Mouse (Mus musculus): ENCODE results near the gene Rmnd1.

The Rmnd1 gene

DNA sequence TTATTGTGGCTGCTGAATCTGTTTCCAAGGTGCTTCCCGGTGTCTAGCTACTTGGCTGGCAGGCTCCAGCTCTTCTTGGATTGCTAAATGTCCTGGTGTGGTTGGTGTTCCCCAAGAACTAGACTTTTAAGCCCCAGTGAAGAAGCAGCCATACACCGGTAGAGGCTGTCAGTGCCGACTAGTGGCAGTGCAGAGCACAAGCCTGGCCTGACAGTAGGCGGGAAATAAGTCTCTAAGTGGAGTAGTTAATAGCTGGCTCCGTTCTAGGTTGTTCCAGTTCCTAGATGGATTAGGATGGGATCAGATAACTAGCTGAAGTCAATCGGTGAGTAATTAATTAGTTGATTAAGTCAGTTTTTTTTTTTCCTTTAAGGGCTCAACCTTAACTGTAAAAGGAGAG is 40.3 kb downstream of the Rmnd1 start:
- CTCF ChIA-PET = interaction anchor here (0.6 kb wide), 1 partner anchor 803 kb away, joined by 7 read pairs; no protein-coding TSS in a partner anchor

DNA sequence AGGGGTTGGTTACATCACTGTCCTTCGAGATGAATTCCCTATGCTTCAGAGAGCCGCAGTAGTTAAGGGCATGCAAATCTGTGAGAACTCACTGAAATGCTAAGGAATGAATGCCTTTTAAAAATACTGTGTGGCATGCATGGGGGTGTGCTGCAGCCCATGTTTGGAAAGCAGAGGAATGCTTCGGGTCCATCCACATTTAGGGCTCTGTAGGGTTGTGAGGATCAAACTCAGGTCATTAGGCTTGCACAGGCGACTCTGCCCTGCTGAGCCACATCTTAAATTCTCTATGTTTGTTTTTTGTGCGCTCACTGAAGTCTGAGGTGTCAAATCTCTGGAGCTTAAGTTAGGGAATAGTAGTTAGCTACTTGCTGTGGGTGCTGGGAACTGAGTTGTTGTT is 41.1 kb downstream of the Rmnd1 start:
- CTCF ChIA-PET = interaction anchor here (0.6 kb wide), 2 partner anchors 49 to 804 kb away, joined by 3 to 7 read pairs; no protein-coding TSS in a partner anchor

DNA sequence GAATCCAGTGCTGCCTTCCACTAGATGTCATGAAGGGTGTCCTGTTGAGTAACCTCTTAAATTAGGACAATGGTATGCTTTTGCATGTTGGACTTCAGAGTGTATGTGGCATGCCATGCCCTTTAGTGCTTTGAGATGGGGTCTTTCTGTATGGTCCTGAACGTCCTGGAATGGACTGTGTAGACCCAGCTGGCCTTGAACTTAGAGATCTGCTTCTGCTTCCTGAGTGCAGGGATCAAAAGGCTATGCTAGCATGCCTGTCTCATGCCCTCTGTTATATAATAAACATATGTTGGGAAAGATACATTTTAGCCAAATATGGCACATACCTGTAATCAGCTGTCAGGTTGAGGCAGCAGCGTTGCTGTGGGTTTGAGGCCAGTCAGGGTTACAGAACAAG is 41.6 kb downstream of the Rmnd1 start:
- CTCF ChIA-PET = interaction anchor here (0.6 kb wide), 1 partner anchor 49 kb away, joined by 3 read pairs; no protein-coding TSS in a partner anchor

DNA sequence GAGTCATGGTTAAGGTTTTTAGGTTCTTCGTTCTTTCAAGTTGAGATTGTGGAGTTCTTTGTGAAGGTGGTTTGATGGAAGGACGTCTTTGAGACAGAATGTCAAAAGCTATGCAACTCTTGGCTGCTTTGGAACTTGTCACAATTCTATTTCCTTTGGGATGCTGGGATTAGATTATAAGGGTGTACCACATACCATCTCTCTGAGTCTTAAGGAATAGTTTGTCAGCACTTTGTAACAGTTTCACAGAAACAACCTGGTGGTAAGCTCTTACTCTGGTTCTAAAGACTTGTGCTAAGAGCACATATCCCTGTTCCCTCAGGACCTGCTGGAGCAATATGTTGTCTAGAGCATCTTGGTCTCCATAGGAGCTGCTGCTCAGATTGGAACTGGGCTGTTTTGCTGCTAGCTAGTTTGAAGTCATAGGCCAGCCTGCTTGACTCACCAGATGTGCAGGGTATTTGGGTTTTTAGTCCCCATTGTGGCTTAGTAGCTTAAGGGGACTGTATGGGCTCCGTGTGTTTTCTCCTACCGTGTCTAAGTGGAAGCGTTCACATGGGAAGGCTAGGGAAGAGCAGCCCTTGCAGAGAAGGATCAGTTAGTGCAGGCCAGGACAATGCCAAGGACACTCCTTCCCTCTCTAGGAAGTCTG is 42.6 kb downstream of the Rmnd1 start:
- CTCF ChIA-PET = no interaction called here

DNA sequence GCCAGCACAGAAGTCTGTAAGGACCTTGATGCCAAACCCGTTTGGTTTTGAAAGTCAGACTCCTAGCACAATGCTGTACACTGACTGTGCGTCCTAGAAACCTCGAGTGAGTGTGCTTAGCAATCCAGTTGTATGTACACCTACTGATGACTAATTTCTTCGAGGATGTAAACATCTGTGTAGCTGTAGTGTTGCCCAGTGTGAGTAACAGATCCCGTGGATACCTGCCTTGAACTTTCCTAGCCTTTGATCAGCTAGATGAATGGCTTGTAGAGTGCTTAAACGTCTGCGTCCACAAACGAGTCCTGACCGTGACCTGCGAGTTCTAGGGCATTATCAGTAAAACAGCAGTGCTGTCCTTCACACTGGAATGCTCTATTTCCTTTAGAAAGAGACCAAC is 43.2 kb downstream of the Rmnd1 start:
- CTCF ChIA-PET = no interaction called here

DNA sequence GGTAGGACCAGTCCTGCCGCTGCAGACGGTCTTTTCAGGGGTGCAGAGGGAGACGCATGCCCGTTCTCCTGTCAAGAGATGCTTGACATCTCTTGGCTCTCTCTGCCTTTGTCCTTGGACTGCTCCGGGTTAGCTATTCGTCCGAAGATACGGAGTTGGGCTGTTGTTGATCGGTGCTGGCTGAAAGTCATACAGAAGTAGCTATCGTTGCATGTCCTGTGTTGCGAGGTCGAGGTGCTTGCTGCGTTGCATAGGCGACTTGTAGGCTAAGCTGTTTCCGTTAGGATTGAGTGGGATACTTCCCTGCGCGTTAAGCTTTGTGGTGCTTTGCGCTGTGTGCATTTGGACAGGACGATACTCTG is 43.8 kb downstream of the Rmnd1 start:
- CTCF ChIA-PET = interaction anchor here (0.6 kb wide), 1 partner anchor 48 kb away, joined by 4 read pairs; no protein-coding TSS in a partner anchor

DNA sequence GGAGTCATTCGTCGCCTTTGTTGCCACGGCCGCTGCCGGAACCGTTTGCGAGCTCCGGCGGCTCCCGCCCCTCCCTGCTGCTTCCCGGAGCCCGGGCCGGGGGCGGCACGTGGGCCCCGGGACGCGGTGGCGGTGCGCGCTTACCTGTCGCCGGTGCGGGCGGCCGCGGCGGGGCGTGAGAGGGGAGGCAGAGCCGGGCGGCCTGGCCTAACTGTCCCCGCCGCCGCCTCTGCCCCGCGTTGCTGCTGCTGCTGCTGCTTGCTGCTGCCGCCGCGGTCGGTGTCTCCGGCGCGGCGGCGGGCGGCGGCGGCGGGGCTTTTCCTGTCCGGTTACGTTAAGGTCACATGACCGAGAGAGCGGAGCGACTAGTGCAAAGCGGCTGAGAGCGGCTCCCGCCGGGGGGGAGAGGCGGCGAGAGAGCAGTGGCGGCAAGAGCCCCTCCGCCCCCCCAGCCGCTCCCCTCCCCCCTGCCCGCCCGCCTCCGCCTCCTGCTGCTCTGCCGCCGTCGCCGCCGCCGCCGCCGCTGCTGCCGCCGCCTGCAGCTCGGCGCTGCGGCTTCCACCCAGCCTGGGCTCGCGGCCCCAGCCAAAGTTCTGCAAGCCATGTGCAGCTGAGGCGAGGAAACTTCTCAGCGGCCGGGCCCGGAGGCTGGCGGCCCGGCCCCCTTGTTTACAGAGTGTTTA is 44.3 kb downstream of the Rmnd1 start, which contains the start of gene Zbtb2:
Gene Zbtb2, minus strand, starts transcription at position 408 of the 683 bp plus-strand sequence.
- CTCF ChIA-PET = interaction anchor here (0.6 kb wide), 1 partner anchor 47 kb away, joined by 4 read pairs; no protein-coding TSS in a partner anchor

DNA sequence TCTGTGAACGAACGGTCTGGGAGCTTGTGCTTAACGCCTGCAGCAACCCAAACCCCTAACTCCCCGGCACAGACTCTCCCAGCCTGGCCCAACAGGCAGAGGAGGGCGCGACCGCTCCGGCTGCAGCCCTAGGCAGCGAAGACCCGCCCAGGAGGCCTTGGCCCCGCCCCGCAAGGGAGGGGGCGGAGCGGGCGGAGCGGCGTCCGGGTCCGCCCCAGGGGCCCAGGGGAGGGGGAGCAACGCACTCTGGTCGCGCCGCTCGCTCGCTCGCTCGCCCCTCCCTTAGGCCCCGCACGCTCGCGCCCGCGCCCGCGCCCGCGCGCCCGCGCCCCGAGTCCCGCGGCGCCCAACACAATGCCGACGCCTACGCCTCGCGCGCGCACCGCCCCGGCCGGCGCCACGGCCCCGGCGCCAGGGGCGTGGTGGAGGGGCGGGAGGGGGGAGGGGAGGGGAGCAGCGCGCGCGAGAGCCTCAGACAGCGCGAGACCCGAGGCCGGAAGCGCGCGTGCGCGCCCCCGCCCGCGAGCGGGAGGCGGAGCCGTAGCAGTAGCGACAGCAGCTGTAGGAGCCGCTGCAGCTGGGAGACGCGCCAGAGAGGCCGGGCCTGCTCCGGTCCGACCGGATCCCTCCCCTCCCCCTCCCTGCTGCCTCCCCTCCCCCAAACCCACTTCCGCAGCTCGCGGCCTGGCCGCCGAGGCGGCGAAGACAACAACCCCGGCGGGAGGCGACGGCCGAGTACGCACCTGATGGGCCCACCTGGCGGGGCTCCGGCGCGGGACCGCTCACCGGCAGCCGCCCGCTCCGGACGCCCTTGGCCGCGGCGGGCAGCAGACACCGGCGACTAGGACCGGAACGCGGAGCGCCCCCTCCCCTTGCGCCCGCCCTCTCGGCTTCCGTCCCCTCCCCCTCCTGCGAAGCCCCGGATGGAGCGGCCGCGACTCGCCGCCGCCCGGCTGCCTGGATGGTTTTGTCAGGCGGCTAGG is 45.3 kb downstream of the Rmnd1 start:
- CTCF ChIA-PET = interaction anchor here (0.6 kb wide), 1 partner anchor 27 kb away, joined by 3 read pairs; no protein-coding TSS in a partner anchor

DNA sequence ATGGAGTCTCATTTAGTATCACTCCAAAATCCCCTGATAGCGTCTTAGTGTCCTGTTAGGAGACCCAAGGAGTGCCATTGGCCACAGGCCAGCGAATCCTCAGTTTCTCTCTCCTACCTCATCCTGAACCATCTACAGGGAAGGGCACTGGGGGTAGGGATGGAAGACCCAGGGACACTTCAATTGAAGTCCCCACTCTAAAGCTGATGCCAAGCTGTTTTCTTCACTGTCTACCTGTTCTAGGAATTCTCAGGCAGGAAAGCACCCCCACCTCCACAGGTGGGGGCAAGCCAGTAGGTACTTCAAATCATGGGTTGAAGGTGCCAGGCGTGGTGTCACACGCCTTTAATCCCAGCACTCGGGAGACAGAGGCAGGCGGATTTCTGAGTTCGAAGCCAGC is 47.9 kb downstream of the Rmnd1 start:
- CTCF ChIA-PET = no interaction called here

DNA sequence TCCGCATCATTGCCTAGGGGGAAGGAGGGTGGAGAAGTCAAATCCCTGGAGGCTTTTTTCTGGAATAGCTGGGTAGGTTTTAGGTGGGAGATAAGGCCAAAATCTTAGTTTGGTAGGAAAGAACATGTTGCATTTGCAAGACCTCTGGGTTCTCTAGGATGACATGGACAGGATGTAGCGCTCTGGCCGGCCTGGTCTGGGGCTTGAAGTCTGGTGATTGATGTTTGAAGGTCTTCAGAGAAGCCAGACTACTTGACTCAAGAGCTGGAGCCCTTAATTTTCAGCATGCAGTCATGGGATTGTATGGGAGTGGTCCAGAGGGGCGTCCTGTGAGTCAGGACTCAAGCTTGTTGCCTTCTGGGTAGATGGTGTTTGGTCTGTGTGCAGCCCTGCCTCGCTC is 51.4 kb downstream of the Rmnd1 start:
- CTCF ChIA-PET = interaction anchor here (1.5 kb wide), 1 partner anchor 9 kb away, joined by 3 read pairs; no protein-coding TSS in a partner anchor

DNA sequence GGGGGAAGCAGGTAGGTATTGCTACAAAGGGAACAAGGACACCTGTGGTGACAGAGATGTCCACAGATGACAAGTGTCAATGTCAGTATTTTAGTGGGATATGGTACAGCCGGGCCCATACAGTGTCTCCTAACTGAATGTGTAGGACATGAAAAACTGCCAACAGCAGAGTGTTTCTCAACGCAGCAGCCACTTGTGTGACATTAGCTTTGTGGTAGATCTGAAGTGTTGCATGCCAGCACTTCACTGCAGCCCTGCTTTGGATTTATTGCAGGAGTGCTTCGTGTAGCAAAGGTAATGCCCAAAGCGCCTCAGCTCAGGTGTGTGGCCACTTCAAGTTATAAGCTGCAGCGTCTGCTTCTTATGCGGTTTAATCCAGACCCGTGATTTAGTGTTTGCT is 55.3 kb downstream of the Rmnd1 start:
- CTCF ChIA-PET = no interaction called here

DNA sequence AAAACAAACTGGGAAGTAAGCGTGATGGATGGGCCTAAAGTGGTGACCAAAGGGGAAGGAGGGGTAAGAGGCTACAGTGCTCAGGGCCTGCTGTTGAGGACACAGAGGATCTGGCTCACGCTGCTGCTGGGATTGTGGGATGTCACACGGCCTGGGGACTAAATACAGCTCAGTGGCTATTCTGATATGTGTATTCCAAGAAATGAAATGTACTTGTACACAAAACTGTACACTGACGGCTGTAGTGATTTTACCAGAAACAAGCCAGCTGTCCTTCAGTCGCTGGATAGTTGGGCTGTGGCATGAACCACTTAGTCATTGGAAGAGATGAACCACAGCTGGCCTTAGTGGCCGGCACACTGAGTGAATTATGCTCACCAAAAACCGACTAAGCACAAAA is 55.7 kb downstream of the Rmnd1 start:
- CTCF ChIA-PET = no interaction called here

DNA sequence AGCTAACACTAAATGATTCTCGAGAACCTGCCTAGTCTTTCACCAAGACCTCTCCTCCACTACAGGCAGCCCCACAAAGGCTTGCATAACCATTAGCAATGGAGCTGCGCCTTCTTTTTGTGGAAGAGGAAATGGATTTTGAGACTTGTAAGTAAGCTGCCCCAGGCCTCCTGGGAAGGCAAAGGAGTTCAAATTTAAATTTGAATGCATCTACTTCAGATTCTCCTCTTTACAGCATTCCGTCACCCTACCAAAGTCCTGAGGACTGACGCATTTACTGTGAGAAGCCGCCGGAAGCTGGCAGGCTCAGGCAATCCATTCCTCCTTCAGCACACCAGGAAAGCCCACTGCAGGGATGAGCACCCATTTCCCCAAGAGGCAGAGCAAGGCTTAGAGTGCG is 56.9 kb downstream of the Rmnd1 start:
- CTCF ChIA-PET = no interaction called here

DNA sequence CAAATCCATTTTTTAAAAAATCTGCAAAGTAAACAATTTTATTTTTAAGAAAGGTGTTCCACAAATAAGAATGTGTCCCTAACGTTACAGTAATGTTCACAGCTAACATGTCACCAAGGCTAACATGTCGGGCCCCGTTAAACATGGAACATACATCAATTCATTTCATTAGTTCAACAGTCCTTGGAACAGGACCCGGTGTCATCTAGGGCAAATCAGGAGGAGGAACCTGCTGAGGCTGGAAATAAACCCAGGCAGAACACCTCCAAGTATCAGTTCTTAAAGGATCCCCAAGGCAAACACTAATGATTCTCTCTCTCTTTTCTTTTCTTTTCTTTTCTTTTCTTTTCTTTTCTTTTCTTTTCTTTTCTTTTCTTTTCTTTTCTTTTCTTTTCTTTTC is 57.5 kb downstream of the Rmnd1 start:
- CTCF ChIA-PET = no interaction called here

DNA sequence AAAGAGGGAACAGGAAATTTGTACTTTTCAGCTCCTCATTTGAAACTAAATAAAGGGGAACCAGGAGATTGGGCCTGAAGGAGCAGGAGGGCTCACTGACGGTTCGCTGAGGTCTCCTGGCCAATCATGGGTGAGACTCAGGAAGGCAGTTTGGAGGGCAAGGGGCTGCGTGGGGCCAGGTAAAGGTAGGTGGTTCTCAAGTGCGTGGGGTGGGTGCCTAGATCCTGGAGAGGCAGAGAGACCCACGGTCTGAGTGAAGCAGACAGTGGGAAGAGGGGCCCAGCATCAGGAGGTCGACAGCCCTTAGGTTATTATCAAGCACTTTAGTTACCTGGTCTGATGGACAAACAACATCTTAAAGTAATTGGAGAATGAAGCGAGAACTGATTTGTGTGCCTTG is 57.9 kb downstream of the Rmnd1 start:
- CTCF ChIA-PET = interaction anchor here (0.6 kb wide), 1 partner anchor 862 kb away, joined by 3 read pairs; no protein-coding TSS in a partner anchor

DNA sequence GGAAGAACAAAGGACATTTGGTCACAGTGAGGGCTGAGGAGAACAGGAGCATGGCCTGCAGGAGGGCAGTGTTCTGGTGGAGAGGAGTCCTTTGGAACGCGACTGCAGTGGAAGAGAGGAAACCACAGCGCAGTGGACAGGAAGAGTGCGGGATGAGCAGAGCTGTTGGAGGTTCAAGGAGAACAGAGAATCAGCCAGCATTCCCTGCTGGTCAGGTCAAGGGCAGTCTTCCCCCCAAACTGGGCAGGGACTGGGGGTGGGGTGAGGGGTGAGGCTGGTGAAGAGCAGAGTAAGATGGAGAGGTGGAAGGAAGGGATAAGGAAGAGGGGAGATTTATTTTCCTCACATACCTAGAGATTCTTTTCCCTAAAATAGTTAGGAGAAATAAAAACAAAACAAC is 58.6 kb downstream of the Rmnd1 start:
- CTCF ChIA-PET = interaction anchor here (0.6 kb wide), 1 partner anchor 861 kb away, joined by 3 read pairs; no protein-coding TSS in a partner anchor

DNA sequence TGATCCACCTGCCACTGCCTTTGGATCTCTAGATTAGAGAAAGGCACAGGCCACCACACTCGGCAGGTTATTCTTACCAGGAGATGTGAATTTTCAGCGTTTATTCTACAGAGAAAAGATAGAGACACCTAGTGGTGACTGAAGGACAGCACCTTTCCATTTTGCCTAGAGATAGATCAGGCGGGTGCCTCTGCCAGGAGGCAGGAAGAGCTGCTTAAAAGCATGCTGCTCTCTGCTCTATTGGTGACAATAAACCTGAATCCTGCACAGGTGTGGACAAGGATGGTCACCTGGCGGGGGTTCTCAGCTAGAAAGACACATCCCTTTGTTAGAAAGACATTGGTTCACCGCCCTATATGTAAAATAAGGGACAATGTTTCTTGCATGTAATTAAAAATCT is 60.2 kb downstream of the Rmnd1 start:
- CTCF ChIA-PET = interaction anchor here (1.4 kb wide), 1 partner anchor 9 kb away, joined by 3 read pairs; no protein-coding TSS in a partner anchor

DNA sequence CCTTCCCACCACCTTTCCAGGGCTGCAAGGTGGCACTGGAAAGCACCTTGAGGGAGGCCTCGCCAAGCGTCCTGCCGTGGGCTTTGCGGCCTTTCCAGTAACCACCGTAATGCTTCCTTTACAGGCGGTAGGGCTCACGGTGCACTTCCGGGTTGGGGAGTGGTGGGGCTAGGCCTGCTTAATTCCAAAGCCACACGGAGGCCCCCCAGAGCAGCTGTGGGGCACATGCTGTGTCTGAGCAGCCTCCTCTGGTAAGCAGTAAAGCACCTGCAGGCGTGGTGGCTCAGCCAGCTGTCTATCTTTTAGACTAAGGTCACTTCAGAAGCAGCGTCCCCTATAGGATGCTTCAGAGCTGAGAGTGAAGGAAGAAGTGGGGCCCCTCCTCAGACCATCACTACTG is 62.1 kb downstream of the Rmnd1 start:
- CTCF ChIA-PET = no interaction called here

DNA sequence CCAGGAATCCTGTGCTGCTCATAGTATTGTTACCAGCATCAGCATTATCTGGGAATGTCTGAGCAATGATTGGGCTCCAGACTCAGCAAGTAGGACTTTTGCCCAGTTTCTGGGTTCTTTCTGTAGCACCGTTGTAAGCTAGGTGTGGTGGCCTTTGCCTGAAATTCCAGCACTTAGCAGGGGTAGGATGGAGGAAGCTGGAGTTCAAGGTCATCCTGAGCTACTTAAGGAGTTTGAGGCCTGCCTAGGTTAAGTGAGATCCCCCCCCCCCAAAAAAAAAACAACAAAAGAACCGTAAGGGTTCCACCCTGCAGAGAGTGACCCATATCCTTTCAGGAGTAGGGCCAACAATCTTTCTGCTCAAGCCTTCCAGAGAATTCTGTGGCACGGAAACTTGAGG is 67.6 kb downstream of the Rmnd1 start:
- CTCF ChIA-PET = no interaction called here

DNA sequence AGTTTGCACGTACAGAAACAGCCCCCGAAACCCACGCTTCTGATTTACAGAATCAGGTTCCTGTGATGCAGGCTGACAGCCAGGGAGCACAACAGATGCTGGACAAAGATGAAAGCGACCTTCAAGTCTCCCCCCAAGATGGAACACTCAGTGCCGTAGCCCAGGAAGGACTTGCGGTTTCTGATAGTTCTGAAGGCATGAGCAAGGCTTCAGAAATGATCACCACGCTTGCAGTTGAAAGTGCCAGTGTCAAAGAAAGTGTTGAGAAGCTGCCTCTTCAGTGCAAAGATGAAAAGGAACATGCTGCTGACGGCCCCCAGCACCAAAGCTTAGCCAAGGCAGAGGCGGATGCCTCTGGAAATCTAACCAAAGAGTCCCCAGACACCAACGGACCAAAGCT is 74.8 kb downstream of the Rmnd1 start:
- CTCF ChIA-PET = no interaction called here

DNA sequence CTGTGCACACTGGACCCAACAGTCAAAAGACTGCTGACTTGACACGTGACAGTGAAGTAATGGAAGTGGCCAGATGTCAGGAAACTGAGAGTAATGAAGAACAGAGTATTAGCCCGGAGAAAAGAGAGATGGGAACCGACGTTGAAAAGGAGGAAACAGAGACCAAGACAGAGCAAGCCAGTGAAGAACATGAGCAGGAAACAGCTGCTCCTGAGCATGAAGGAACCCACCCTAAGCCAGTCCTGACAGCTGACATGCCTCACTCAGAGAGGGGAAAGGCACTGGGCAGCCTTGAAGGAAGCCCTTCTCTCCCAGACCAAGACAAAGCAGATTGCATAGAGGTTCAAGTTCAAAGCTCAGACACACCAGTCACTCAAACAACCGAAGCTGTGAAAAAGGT is 75.5 kb downstream of the Rmnd1 start:
- CTCF ChIA-PET = interaction anchor here (0.8 kb wide), 1 partner anchor 11 kb away, joined by 4 read pairs; no protein-coding TSS in a partner anchor
